Mouse (Mus musculus) C2C12 (cell line): ENCODE measurements around the gene Prrt1. TPM values are rescaled to one million over a fixed set of nuclear protein-coding genes. Genes with fewer than 3 reads are reported as not detected.

ENCODE experiments used
- H3K27me3 ChIP-seq: one replicate; pipeline ENCODE4 v1.6.1; 2011; ENCODE audit not compliant: control insufficient read depth, insufficient read depth, insufficient read length
- H3K36me3 ChIP-seq: one replicate; pipeline ENCODE4 v1.6.1; 2011; ENCODE audit not compliant: control insufficient read depth, insufficient read depth
- H3K4me3 ChIP-seq: one replicate; pipeline ENCODE4 v1.5.1; 2011; ENCODE audit warnings: mild to moderate bottlenecking, control low read depth; ENCODE audit not compliant: poor library complexity, insufficient read depth, severe bottlenecking
- H3K79me2 ChIP-seq: one replicate; pipeline ENCODE4 v1.6.1; 2011; ENCODE audit not compliant: control insufficient read depth, insufficient read depth
- H3K79me3 ChIP-seq: one replicate; pipeline ENCODE4 v1.6.1; 2011; ENCODE audit warnings: low read depth, control low read depth
- H3ac ChIP-seq: one replicate; pipeline ENCODE3; 2011; ENCODE audit warnings: low read depth; ENCODE audit not compliant: control insufficient read depth, insufficient read length
- CEBPB ChIP-seq: IDR thresholded peaks from one replicate; pipeline ENCODE4 v1.6.1; 2011; ENCODE audit warnings: low read depth, mild to moderate bottlenecking, control low read depth, moderate library complexity
- CTCF ChIP-seq: IDR thresholded peaks from one replicate; pipeline ENCODE4 v1.5.1; 2011; ENCODE audit not compliant: control insufficient read depth, insufficient read depth, insufficient read length
- FOSL1 ChIP-seq: IDR thresholded peaks from one replicate; pipeline ENCODE4 v1.8.0; 2011; ENCODE audit warnings: mild to moderate bottlenecking, low read length; ENCODE audit not compliant: poor library complexity, insufficient read depth, severe bottlenecking
- MAX ChIP-seq: IDR thresholded peaks from one replicate; pipeline ENCODE4 v1.6.1; 2011; ENCODE audit warnings: mild to moderate bottlenecking, control low read depth
- MYOD1 ChIP-seq: IDR thresholded peaks from one replicate; pipeline ENCODE4 v1.6.1; 2011; ENCODE audit warnings: low read depth; ENCODE audit not compliant: control insufficient read depth, insufficient read length
- MYOG ChIP-seq: IDR thresholded peaks from one replicate; pipeline ENCODE4 v1.6.1; 2011; ENCODE audit not compliant: control insufficient read depth, insufficient read length; ENCODE audit errors: extremely low read depth
- USF1 ChIP-seq: IDR thresholded peaks from one replicate; pipeline ENCODE4 v1.6.1; 2011; ENCODE audit warnings: low read depth, mild to moderate bottlenecking, control low read depth, moderate library complexity
- polyA plus RNA-seq: library from polyadenylated mRNA; unstranded; fragments of >200 nt; fragmentation: generic; extraction: Trizol; gene quantifications from one replicate; pipeline ENCODE4 v1.2.1, GENCODE M21; 2012; ENCODE audit warnings: missing spikeins

The Prrt1 gene
- polyA plus RNA-seq, 1 experiment: not detected

DNA sequence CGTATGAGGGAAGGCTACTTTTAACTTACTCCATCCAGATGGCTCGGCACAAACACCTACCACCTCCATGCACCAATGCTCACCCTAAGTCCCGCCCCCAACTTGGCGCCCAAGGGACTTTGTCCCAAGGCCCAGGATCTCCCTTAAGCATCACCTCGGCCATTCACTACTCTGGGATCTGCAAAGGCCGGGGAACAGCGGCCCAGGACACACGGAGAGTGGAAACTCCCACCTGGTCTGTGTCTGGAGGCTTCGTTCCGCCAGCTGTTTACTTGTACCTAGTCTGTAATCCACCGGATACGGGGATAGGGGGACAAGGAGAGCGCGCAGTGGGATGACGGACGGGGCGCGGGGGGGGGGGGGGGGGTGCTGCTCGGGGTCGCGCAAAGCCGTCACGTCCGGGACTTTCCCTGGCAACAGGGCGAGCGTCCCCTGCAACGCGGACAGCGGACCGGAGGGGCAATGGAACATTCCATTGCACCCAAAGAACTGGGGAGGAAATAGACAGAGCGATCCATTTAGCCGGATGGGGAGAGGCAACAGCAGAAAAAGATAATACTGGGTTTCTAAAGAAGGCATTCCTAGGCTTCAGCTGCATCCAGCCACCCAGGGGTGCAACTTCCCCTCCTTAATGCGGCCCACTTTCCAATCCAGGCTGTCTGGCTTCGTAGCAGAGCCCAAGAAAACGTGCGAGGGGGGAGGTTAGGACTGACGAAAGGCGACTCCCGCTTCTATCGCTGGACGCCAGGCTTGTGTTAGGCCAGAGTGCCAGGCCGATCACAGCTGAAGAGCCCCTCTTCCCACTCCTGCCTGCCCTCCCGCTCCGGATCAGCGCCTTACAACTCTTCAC is 2.0 kb upstream of the Prrt1 start:
- H3K79me3 ChIP-seq: no peaks in the 10 kb centered on the region
- peaks cover 23% of the 10 kb centered on the region for H3K27me3 ChIP-seq
- TF ChIP-seq USF1 (no peak), FOSL1 (no peak), MYOD1 (no peak), MAX (peak; percentile 55), CTCF (no peak), CEBPB (no peak), MYOG (no peak)
- H3K4me3 ChIP-seq: peak overlapping the region; percentile 32
- H3K36me3 ChIP-seq: no peaks in the 10 kb centered on the region
- peak overlapping the region; percentile 75 for H3ac ChIP-seq
- no peaks in the 10 kb centered on the region for H3K79me2 ChIP-seq

DNA sequence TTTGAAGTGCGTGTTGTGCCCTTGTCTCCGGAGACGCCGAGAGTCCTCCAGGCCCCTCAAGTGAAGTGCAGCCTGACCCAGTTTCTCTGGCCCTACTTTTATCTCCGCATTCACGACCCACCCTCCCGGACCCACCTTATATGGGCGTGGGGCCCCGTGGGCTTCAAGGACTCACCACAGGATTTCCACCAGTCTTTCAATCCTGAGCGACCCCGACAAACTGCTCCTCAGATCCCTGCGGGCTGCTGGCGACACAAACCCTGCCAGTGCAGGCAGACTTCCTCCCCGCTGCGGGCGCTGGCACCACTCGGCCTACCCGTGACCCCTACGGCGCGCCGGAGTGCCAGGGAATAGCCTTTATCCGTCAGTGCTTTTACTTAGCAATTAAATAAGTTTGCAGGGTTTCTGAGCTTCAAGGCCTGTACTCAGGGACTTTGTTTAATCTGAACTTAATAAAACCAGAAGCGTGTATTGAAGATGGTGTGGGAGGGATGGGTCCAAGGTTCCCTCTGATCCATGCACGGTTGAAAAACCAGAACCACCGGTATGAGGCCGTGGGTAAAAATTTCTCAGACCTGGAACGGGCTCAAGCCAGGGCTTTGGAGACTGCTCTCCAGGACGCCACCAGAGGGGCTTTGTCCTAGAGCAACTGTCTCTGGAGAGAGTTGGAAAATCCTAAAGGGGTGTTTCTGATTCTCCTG is 1.2 kb upstream of the Prrt1 start, which contains the start of gene Ppt2:
Gene Ppt2, minus strand, starts transcription at position 568 of the 701 bp plus-strand sequence.
- TF ChIP-seq MYOG: no peak
- no peak for TF ChIP-seq CTCF
- no peak for TF ChIP-seq CEBPB
- TF ChIP-seq FOSL1: no peak
- no peak for TF ChIP-seq MYOD1
- TF ChIP-seq USF1: no peak
- TF ChIP-seq MAX: no peak
- no peaks in the 10 kb centered on the region for H3K79me3 ChIP-seq
- H3ac ChIP-seq: peak within 1 kb of the TSS; percentile 75
- H3K27me3 ChIP-seq: peaks cover 27% of the 10 kb centered on the region
- peak within 1 kb of the TSS; percentile 32 for H3K4me3 ChIP-seq
- H3K36me3 ChIP-seq: no peaks in the 10 kb centered on the region
- H3K79me2 ChIP-seq: no peaks in the 10 kb centered on the region

DNA sequence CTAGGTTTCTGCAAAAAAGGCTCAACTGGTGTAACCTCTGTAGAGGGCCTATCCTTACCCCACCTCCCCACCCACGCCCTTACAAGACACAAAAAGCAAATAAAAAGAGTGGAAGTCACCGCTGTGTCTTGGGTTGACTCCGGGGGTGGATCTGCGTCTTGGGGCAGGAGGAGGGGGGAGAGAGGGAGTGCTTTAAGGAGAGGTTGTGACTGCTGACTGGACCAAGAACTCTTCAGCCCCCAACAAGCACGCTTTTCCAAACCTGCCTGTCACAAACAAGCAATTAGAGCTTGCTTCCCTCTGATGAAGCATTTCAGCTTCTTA is 727 bp upstream of the Prrt1 start:
- Histone ChIP-seq H3K4me3 (no peak overlapping the region), H3K79me3 (no peaks in the 10 kb centered on the region), H3K36me3 (no peaks in the 10 kb centered on the region), H3K27me3 (peaks cover 31% of the 10 kb centered on the region), H3ac (no peak overlapping the region), H3K79me2 (no peaks in the 10 kb centered on the region)
- TF ChIP-seq FOSL1 (no peak), MYOG (no peak), USF1 (no peak), CTCF (no peak), MYOD1 (no peak), MAX (no peak), CEBPB (no peak)

GRCm38 (mm10) chr17:34629796-34630603 is 667 bp downstream of the Prrt1 start:
- no peaks in the 10 kb centered on the region for H3K79me2 ChIP-seq
- no peak for TF ChIP-seq CEBPB
- no peak for TF ChIP-seq MYOD1
- no peak for TF ChIP-seq USF1
- TF ChIP-seq FOSL1: no peak
- no peak for TF ChIP-seq CTCF
- TF ChIP-seq MYOG: no peak
- TF ChIP-seq MAX: no peak
- H3ac ChIP-seq: no peak overlapping the region
- H3K36me3 ChIP-seq: no peaks in the 10 kb centered on the region
- H3K27me3 ChIP-seq: peaks cover 38% of the 10 kb centered on the region
- no peak overlapping the region for H3K4me3 ChIP-seq
- no peaks in the 10 kb centered on the region for H3K79me3 ChIP-seq

DNA sequence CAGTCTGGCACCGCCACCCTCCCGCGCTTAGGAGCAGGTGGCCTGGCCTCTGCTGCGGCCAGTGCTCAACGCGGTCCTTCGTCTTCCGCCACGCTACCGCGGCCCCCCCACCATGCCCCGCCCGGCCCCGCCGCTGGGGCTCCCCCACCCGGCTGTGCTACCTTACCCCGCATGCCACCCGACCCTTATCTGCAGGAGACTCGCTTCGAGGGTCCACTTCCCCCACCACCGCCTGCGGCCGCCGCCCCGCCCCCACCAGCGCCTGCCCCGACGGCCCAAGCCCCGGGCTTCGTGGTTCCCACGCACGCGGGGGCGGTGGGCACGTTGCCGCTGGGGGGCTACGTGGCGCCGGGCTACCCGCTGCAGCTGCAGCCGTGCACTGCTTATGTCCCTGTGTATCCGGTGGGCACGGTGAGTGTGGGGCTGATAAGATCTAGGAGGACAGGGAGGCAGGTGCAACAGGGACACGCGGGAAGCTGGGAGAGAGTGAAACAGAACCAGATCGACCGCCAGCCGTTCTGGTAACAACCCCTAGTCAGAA is 1.5 kb downstream of the Prrt1 start:
- TF ChIP-seq MYOD1 (no peak), MAX (no peak), CEBPB (no peak), USF1 (no peak), FOSL1 (no peak), MYOG (no peak), CTCF (no peak)
- H3K79me3 ChIP-seq: no peaks in the 10 kb centered on the region
- H3K4me3 ChIP-seq: no peak overlapping the region
- no peaks in the 10 kb centered on the region for H3K36me3 ChIP-seq
- H3K27me3 ChIP-seq: peaks cover 38% of the 10 kb centered on the region
- H3ac ChIP-seq: no peak overlapping the region
- no peaks in the 10 kb centered on the region for H3K79me2 ChIP-seq
